Mouse (Mus musculus) layer of hippocampus, postnatal 14 days (tissue): Measurements from ENCODE around the gene Prdm12. TPM values are rescaled to one million over a fixed set of nuclear protein-coding genes. Genes with fewer than 3 reads are reported as not detected.

Experiments
- DNase-seq, 2 experiments: peaks; one replicate each; pipeline ENCODE4 v3.0.0; 2021 to 2022; ENCODE audit warnings: low spot score in 2 of 2, mixed read lengths in 1 of 2
- long read RNA-seq, 2 experiments: library from polyadenylated mRNA; stranded (forward); transcript quantifications; one replicate each; pipeline ENCODE4 v2.0.0; 2021
- total RNA-seq, 2 experiments: library from RNA; stranded (reverse); gene quantifications; 2 replicates each; pipeline ENCODE4 v1.2.3; 2021

The Prdm12 gene
- total RNA-seq = under 1 TPM; 0.19 to 0.46 TPM
- long read RNA-seq, experiment 1 = 0 reads
- long read RNA-seq, experiment 2 = 0 reads

DNA sequence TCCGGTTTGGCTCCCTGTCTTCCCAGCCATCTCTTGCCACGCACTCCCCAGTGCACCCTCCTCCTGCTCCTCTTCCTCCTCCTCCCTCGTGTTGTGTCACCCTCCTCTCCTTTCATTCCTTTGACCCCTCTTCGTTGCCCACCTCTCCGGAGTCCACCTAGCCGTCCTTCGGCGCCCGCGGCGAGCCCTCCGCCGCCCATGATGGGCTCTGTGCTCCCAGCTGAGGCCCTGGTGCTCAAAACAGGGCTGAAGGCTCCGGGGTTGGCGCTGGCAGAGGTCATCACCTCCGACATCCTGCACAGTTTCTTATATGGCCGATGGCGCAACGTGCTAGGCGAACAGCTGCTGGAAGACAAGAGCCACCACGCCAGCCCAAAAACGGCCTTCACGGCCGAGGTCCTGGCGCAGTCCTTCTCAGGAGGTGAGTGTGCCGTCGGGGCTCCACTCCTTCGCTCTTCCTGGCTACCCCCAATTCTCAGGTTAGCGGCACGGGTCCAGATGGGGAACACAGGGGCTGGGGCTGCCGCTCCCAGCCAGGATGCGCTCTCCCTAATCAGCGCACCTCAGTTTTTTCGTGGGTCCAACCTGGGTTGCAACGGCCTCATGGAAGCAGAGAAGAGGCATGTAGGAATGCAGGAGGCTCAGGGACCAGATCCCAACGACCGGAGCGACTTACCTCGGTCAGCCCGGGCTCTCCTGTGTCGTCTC, at the start of gene Prdm12:
Gene Prdm12 (plus strand): TSS at position 137 of the 708 bp plus-strand sequence.
- DNase-seq = no peak

DNA sequence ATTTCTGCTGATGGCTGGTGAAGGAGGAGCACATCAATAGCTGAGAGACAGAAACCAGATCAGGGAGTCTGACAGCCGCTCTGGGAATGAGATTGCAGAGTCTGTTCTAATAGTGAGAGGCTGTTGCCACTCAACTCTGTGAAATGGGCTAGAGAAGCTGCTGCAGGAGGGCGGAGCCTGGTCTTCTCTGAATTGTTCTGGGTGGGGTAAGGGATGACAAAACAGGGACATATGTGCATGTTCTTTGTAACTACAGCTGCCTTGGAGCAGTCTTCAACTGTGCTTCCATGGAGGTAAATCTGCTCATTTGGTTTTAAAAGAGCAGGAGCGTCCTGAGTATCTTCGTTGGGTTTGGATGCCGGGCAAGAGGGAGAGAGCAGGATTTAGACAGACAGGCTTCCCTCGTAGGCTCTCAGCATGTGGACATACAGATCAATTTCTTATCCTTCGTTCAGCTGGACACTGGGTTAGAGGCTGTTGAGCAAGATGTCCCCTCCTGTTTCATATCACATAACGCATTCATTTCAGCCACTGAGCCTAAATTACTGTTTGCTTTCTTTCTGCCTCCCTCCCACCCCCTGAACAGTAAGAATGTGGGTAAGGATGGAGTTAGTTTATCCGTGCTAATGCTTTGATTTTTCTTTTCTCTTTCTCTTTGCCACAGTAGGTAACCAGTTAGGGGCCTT, 47.9 kb upstream of the Prdm12 start:
- peak in 1 of 2 experiments; percentile 10 for DNase-seq

DNA sequence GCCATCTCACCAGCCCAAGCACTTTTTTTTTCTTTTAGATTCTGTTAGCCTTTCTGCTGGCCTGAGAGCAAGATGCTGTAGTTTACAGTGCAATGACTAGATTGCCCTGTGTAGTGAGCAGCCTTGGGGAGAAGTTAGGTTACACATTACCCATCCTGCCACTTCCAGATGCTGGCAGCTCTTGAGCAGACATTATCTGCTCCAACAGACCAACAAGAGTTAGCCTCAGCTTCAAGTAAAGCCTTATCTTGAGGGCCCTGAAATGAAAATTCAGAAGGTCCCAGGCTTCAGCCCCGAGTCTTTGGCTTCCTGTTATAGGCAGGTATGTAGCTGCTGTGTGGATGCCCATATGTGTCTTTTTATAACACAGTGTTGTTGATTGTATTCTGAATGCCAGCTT, 32.3 kb upstream of the Prdm12 start:
- DNase-seq = no peak

DNA sequence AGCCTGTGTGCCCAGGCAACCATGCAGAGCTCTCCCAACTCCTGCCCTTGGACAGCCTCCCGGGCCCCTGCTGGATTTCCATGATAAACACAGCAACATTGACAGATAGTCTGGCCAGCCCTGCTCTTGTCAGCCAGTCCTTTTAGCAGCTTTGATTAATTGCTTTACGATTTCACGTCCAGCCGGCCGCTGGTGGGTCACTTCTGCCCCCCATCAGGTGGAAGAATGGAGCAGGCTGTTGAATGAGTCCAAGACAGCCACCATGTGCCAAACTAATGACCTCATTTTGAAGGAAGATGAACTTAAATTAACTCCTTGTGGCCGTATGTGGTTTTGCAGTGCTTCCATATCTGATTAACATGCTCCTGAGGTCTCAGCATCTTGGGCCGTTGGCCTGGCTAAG, 30.0 kb upstream of the Prdm12 start:
- DNase-seq = peak in 1 of 2 experiments; percentile 27

DNA sequence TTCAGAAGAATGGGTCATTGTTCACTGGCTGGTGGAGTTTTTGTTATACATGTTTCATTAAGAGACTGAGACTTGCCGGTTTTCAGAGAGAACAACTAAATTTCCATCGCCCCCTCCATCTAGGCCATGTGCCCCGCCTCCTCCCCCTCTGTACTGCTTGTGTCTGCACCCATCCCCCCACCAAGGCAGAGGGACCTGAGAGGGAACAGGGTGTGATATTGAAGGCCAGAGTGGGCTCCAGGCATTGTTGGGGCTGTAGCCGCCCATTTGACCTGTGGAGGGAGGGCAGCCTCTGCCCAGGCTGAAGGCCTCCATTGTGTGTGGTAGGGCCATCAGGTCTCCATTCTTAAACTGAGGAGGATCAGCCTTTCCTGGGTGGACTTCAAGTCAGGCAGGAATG, 28.9 kb upstream of the Prdm12 start:
- no peak for DNase-seq

DNA sequence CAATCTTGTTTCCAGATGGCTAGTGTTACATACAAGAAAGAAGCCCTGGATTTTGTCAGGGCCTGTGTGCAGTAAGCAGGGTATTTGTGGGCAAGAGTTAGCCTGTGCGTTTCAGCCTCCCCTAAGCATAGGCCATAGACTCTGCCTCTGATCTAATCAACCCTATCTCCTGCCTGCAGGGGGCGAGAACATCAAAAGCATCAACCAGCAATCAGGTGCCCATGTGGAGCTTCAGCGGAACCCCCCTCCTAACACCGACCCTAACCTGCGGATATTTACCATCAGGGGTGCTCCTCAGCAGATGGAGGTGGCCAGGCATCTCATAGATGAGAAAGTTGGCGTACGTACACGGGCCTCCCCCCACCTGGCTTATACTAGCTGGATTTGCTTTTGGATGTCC, 28.4 kb upstream of the Prdm12 start:
- no peak for DNase-seq

DNA sequence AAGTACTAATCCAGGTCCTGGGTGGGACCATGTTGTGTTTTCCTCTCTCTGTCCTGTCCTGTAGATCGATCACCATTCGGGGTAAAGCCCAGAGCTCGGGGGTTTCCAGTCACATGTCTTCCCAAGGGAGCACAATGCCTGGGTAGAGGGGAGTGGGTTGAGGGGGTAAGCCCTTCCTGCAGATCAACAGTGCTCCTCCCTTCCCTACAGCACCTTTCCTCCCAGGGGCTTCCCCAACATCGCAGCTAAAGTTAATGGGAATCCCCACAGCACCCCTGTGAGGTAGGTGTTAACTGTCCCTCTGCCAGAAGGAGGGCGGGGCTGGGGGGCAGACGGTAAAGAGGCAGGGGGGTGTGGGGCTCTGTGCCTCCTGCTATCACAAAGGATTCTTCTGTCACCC, 27.2 kb upstream of the Prdm12 start:
- DNase-seq = no peak

DNA sequence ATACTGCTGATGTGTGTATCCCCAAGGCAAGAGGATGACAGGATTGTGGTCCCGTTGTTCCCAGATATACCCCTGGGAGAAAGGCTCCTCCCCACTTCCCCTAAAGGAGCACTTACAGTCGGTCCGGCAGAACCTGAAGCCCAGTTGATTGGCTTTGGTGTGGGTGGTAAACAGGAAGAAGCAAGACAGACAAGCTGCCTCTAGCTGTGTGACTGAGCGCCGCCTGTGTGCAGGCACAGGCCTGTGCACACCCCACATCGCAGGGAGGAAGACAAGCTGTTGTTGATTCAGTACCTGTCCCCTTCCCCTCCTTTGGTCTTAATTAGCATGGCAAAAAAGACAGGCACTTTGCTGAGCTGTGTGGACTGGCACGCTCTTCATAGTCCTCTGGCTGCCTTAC, 26.1 kb upstream of the Prdm12 start:
- no peak for DNase-seq

DNA sequence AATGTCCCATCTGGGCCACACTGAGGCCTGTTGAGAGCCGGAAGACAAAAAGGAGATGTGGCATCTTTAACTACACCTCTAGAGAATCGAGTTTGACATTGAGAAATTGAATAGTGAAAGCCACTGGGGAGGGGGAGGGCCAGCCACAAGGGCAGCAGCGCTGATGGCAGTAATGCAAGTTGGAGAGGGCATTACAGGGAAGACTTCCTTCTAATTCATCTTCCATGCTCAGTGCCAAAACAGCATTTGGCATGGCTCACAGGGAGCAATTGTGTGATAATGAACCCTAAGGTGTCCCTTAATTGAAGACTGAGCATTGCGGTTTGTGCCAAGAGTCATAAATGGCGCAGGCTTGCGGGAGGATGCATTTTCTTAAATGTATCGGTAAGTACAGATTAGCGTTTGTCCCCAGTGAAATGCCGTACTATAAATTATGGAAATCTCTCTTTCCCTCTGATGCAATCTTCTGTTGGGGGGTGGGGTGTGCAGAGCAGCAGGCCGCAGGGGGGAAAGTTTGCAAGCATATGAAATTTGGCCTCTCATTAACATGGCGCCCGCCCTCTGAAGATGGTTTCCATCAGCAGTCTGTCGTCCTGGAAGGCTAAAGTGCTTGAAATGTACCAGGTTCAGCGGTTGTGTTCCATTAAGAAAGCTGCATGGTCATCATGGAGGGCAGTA, 21.2 kb upstream of the Prdm12 start:
- DNase-seq = no peak

DNA sequence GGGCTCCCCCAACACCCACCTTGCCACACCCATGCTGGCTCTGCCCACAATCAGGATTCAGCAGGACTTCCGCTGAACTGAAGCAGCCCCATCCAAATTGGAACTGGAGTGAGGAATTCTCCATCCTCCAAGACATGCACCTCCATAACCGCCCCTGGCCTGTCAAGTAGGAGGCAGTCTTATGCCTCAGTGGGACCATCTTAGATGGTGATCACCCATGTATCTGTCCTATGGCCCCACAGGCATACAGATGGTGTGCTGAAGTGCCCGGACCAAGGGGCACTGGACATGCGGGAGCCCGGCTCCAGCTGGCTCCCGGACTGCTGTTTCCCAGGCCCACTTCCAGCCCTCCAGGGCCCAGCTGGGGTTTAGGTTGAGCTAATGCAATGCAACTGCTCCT, 20.6 kb upstream of the Prdm12 start:
- DNase-seq = no peak

DNA sequence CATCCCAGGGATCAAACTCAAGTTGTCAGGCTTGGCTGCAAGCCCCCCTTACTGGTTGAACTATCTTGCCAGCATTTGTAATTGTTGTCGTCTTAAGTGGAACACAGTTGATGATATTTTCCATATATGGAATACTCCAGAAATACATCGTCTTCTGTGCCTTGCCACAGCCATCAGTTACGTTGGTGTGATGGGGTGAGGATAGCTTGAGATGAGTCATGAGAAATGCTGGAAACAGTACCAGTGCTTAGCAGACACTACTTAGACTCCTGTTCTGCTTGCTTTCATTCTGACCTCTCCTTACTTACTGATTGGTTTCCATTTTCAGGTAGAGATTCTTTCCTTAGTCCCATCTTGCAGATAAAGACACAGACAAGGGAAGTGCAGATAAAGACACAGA, 6.3 kb upstream of the Prdm12 start:
- DNase-seq = no peak

DNA sequence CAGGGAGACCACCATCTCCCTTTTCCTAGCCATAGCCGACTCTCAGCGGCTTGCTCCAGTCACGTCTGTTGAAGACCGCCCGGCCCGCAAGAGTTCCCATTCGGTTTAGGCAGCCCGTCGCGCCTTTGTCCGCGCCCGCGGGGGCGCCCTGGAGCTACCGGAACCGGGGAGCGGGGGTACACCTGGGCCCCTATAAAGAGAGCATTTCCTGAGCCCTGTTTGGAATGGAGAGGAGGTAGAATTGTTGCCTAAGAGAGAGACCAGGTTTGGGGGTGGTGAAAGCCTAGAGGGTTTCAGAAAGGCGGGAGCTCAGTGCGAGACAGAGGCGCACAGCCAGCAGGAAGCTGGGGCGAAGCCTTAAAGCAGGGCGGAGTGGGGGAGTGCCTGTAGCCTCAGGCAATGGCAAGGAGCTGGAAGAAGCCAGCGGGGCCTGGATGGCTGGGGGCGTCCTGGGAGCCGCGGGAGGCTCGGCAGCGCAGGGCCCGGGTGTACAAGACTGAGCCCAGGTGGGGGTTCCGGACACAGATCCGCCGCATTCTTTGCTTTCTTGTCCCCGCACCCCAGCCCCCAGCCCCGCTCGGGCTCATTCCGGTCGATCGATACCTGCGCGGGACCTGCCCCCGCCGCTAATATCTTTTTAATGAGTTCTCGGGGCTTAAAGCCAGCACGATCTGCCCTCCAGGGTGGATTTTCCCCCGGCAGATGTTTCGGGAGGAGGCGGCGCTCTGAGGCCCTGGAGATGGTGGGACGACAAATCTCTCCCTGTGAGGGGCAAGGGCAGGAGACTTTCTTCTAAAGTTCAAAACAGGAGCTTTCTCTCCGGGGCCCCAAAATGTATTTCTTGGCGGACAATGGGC, 4.3 kb upstream of the Prdm12 start:
- DNase-seq = no peak

DNA sequence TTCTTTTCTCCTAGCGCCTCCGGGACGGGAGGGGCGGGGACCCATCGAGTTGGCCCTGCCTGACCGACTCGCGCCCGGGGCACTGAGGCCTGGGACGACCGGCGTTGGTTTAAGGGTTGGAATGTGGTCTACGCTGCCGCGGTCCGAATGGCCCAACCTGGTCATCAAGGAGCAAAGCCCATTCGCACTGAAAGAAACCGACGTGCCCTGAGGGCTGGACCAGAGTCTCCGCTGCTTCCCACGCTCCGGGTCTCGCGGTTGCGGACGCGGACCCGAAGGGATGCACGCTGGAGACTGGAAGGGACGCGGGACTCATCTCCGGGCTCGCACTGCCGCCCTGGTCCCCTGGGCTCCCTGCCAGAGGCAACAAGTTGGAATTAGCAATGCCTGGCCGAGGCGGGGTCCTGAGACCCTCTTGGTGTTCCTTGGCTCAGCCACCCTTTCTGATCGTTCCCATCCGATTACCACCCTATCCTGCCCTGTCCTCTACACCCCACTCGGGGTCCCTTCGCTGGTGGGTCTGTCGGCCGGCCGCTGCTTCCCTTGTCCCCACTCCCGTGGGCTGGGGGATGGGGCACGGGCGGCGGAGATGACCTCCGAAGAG, 3.6 kb upstream of the Prdm12 start:
- DNase-seq = no peak

DNA sequence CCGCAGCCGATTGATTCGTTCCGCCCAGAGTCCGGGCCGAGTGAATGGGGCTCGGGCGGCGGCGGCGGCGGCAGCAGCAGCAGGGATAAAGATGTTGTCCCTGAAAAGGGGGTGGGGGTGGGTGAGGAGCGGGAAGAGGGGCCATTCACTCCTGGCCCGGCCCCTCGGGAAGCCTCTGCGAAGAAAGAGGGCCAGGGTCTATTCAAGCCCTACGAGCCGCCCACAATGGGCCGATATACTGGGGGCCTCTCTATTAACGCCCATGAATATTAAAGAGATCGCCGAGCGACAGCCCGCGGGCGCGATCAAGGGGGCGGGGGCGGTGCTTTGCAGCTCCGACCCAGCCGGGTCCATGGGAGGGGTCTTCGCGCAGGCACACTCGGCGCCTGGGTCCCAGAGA, 3.1 kb upstream of the Prdm12 start:
- DNase-seq = no peak

DNA sequence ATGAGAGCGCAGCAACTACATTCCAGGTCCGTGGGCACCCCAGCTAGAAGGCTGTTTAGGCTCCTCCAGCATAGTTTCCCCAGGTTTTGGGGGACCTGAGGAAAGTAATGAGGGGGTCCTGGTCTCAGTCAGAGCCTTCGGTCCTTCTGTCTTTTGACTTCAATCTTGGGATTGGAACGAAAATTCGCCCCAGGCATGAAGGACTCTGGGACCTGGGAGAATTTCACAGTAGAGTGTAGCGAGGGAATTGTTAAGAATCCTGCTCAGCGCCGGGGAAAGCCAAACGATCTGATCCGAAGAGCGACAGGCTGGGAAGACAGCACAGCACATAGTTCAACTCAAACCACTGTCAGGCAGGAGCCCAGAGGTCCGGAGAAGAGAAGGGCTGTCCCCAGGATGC, 2.5 kb upstream of the Prdm12 start:
- no peak for DNase-seq

DNA sequence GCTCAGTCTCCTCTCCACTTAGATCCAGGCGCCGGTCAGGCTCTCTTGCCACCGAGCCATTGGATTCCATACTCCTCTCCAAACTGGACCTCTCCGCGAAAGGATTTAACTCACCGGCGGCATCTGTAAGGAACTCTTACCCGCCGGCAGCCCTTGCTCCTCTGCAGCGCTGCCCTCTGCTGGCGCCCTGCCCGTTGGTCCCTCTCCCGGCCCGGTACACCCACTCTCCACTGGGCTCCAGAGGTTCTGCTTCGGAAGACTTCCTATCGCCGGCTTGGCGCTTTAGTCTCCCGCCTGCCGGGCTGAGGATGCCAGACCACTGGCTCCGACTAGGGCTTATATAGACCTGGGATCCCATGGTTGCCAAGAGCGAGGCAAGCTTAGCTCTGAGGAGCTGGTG, 2.0 kb upstream of the Prdm12 start:
- no peak for DNase-seq

DNA sequence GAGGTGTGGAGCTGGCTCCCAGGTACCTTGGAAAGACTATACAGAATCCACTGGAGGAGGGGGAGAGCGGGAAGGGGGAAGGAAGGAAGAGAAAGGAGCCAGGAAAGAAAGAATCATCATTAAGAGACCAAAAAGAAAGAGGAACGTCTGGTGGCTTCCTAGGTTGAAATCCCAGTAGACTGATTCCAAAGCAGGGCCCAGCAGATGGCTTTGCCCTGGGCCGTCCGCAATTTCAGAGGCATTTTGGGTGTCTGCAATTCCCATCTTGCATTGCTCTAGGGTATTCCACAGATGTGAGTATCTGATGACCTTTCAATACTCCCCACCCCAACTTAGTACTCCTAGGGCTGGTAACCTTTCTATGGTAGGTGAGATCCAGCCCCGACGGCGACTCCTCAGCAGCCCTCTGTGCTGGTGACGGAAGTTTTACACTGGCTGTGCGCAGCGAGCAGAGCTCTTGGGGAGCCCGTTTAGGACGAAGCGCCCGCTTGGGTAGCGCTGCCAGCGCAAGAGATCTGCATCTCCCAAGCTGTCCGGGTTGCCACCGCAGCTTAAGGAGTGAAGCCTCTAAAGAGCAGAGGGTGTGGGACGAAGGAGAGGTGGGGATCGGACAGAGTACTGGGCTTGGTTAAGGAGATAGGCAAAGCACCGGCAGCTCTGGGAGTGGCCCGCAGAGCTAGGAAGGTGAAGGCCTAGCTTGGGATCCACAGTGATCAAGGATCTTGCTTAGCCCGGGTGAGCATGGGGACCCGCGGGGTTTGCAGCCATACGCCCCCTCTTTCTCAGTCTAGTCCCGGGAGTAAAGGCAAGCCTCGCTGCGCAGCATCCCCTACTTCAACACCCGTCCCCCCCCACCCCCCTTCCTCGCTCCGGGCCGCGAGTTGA, 1.0 kb upstream of the Prdm12 start:
- DNase-seq = no peak

DNA sequence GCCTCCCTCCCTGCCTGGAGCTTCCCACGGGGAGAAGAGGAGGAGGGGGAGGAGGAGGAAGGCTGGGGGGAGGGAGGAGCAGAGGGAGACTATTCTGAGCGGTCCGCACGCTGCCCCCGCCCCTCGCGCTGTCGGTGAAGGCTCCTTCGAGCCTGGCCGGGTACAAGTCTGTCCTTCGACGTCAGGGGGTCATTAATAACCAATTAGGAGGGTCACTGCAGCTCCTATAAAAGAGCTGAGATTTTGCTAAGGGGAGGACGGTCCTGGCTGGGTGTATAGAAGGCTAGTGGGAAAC, 424 bp upstream of the Prdm12 start:
- DNase-seq = no peak

DNA sequence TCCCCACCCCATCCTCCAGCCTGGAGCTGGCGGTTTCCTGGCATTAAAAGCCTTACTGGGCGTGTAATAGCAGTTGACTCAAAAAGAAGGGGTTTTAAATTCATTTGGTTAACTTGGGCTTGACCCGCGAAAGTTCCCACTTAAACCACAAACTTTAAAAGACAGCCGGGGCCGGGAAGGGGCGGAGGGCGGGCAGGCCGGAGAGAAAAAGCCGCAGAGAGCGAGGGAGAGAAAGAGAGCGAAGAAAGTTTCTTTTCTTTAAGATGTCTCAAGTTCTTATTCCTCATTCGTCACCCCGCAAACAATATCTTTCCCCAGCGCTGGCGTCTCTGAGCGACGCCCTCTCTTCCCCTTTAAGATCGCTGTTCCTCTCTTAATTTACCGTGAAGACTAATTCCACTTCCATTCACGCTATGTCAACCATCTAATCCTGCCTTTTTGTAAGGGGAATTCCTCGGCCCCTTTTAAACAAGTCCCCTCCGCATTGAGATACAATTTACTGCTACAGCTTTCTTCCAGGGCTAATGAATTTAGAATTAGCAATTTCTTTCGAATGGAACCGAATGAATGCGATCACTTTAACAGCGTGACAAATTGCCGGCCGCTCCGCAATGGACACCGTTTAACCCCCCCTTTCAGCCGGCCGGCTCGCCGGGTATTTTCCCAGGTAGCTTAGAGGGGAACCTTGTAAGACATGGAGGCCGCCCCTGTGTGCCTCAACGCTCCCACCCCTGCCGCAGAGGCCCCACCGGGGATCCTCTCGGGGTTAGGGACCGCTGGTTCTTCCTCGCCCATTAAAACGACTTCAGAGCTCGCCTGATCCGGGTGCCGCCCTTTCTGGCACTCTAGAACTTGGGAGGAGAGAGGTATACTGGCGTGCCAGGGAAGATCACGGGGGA, 1.0 kb downstream of the Prdm12 start:
- no peak for DNase-seq
